Mouse (Mus musculus) adrenal gland, adult 2 months (tissue): Measurements from ENCODE around the gene Obp2b. TPM values are rescaled to one million over a fixed set of nuclear protein-coding genes. Genes with fewer than 3 reads are reported as not detected.

Experiments
- DNase-seq: peaks from one replicate; pipeline ENCODE4 v3.0.0; 2021
- polyA plus RNA-seq: library from polyadenylated mRNA; depleted of rRNA; stranded (reverse); fragments of >200 nt; gene quantifications from 2 replicates; pipeline ENCODE4 v1.2.3, GENCODE M21; 2012; rRNA removed
- total RNA-seq, 2 experiments: library from RNA; stranded (reverse); gene quantifications; 2 replicates each; pipeline ENCODE4 v1.2.3; 2021

Gene Obp2b
- total and polyA plus RNA-seq, 3 experiments = not detected

- DNase-seq = no peak
Observed at GRCm38 (mm10) chr2:25779076-25779475, 42.3 kb downstream of the Obp2b start.

- no peak for DNase-seq
Observed at GRCm38 (mm10) chr2:25780921-25781320, 44.1 kb downstream of the Obp2b start.

- no peak for DNase-seq
Observed at GRCm38 (mm10) chr2:25781957-25782356, 45.1 kb downstream of the Obp2b start, which contains the start of gene Gm13539. Gene Gm13539, plus strand, starts transcription at chr2:25782257.

GRCm38 (mm10) chr2:25785573-25786322 lies 48.9 kb downstream of the Obp2b start:
- DNase-seq = no peak

GRCm38 (mm10) chr2:25789092-25789491 lies 52.3 kb downstream of the Obp2b start:
- DNase-seq = no peak

Other genes starting within 250 kb of the Obp2b start
- gene Lcn12, start 243.1 kb upstream of the Obp2b start, total RNA-seq = not detected
- not detected in 2 replicates for gene Lcn12, start 243.1 kb upstream of the Obp2b start, polyA plus RNA-seq
- gene Fbxw5, start 236.3 kb upstream of the Obp2b start, total RNA-seq = 10 to 100 TPM; 83.9 to 89.5 TPM
- 34.4 and 64.3 TPM in 2 replicates for gene Fbxw5, start 236.3 kb upstream of the Obp2b start, polyA plus RNA-seq
- gene C8g, start 235.3 kb upstream of the Obp2b start, total RNA-seq = 1 to 10 TPM; 1.5 to 2.0 TPM
- gene C8g, start 235.3 kb upstream of the Obp2b start, polyA plus RNA-seq = 2.7 and 3.0 TPM in 2 replicates
- 10 to 100 TPM; 22.3 to 29.0 TPM for gene Traf2, start 190.1 kb upstream of the Obp2b start, total RNA-seq
- gene Traf2, start 190.1 kb upstream of the Obp2b start, polyA plus RNA-seq = 11.1 and 12.7 TPM in 2 replicates
- gene Edf1, start 179.2 kb upstream of the Obp2b start, total RNA-seq = 100 to 1,000 TPM; 307 to 329 TPM
- gene Edf1, start 179.2 kb upstream of the Obp2b start, polyA plus RNA-seq = 127 and 140 TPM in 2 replicates
- 1 to 10 TPM; 2.3 to 7.4 TPM for gene Mamdc4, start 162.2 kb upstream of the Obp2b start, total RNA-seq
- gene Mamdc4, start 162.2 kb upstream of the Obp2b start, polyA plus RNA-seq = 4.2 and 8.8 TPM in 2 replicates
- gene Phpt1, start 161.8 kb upstream of the Obp2b start, total RNA-seq = 10 to 100 TPM; 53.5 to 54.1 TPM
- gene Phpt1, start 161.8 kb upstream of the Obp2b start, polyA plus RNA-seq = 36.7 and 53.4 TPM in 2 replicates
- gene Ajm1, start 155.3 kb upstream of the Obp2b start, total RNA-seq = 1 to 10 TPM; 1.4 to 2.1 TPM
- gene Ajm1, start 155.3 kb upstream of the Obp2b start, polyA plus RNA-seq = 10.5 and 13.5 TPM in 2 replicates
- gene Rabl6, start 128.5 kb upstream of the Obp2b start, total RNA-seq = 10 to 100 TPM; 86.4 to 96.9 TPM
- 139 and 150 TPM in 2 replicates for gene Rabl6, start 128.5 kb upstream of the Obp2b start, polyA plus RNA-seq
- gene Ccdc183, start 119.3 kb upstream of the Obp2b start, total RNA-seq = not detected
- gene Ccdc183, start 119.3 kb upstream of the Obp2b start, polyA plus RNA-seq = not detected in 2 replicates
- gene Tmem141, start 115.0 kb upstream of the Obp2b start, total RNA-seq = 10 to 100 TPM; 23.2 to 35.5 TPM
- 27.1 and 27.9 TPM in 2 replicates for gene Tmem141, start 115.0 kb upstream of the Obp2b start, polyA plus RNA-seq
- gene Fcna, start 109.0 kb upstream of the Obp2b start, total RNA-seq = 10 to 100 TPM in 1 of 2 experiments, 1 to 10 TPM in 1; 4.6 to 10.1 TPM
- 2.4 and 4.4 TPM in 2 replicates for gene Fcna, start 109.0 kb upstream of the Obp2b start, polyA plus RNA-seq
- not detected for gene Lcn8, start 83.9 kb upstream of the Obp2b start, total RNA-seq
- not detected in 2 replicates for gene Lcn8, start 83.9 kb upstream of the Obp2b start, polyA plus RNA-seq
- not detected for gene Lcn5, start 79.1 kb upstream of the Obp2b start, total RNA-seq
- not detected in 2 replicates for gene Lcn5, start 79.1 kb upstream of the Obp2b start, polyA plus RNA-seq
- gene Lcn6, start 60.2 kb upstream of the Obp2b start, total RNA-seq = not detected
- not detected in 2 replicates for gene Lcn6, start 60.2 kb upstream of the Obp2b start, polyA plus RNA-seq
- not detected for gene Lcn10, start 54.3 kb upstream of the Obp2b start, total RNA-seq
- gene Lcn10, start 54.3 kb upstream of the Obp2b start, polyA plus RNA-seq = not detected in 2 replicates
- gene Obp2a, start 37.0 kb upstream of the Obp2b start, total RNA-seq = 1 to 10 TPM in 1 of 2 experiments, under 1 TPM in 1; 0.41 to 1.8 TPM
- 4.8 and 6.2 TPM in 2 replicates for gene Obp2a, start 37.0 kb upstream of the Obp2b start, polyA plus RNA-seq
- gene Bmyc, start 30.3 kb upstream of the Obp2b start, total RNA-seq = 10 to 100 TPM; 36.7 to 46.1 TPM
- gene Bmyc, start 30.3 kb upstream of the Obp2b start, polyA plus RNA-seq = 134 and 139 TPM in 2 replicates
- not detected for gene Lcn3, start 28.6 kb downstream of the Obp2b start, total RNA-seq
- gene Lcn3, start 28.6 kb downstream of the Obp2b start, polyA plus RNA-seq = not detected in 2 replicates
- not detected for gene Lcn11, start 40.0 kb downstream of the Obp2b start, total RNA-seq
- gene Lcn11, start 40.0 kb downstream of the Obp2b start, polyA plus RNA-seq = not detected in 2 replicates
- not detected for gene Gm13539, start 45.2 kb downstream of the Obp2b start, total RNA-seq
- gene Gm13539, start 45.2 kb downstream of the Obp2b start, polyA plus RNA-seq = not detected in 2 replicates
- gene Glt6d1, start 78.8 kb downstream of the Obp2b start, total RNA-seq = not detected
- not detected in 2 replicates for gene Glt6d1, start 78.8 kb downstream of the Obp2b start, polyA plus RNA-seq
- not detected for gene Lcn9, start 86.1 kb downstream of the Obp2b start, total RNA-seq
- gene Lcn9, start 86.1 kb downstream of the Obp2b start, polyA plus RNA-seq = not detected in 2 replicates
- not detected for gene Sohlh1, start 110.2 kb downstream of the Obp2b start, total RNA-seq
- gene Sohlh1, start 110.2 kb downstream of the Obp2b start, polyA plus RNA-seq = not detected in 2 replicates
- gene Kcnt1, start 126.7 kb downstream of the Obp2b start, total RNA-seq = 1 to 10 TPM; 1.9 to 2.9 TPM
- gene Kcnt1, start 126.7 kb downstream of the Obp2b start, polyA plus RNA-seq = 11.8 and 21.4 TPM in 2 replicates
- 10 to 100 TPM; 31.4 to 32.6 TPM for gene Camsap1, start 246.3 kb downstream of the Obp2b start, total RNA-seq
- 3.9 and 5.5 TPM in 2 replicates for gene Camsap1, start 246.3 kb downstream of the Obp2b start, polyA plus RNA-seq